Mouse (Mus musculus) hindbrain, embryonic 10.5 days (tissue): ENCODE measurements at regions not wholly inside any gene's neighbourhood (a gene's known extent, or its start where the extent isn't known, plus 50 kb on each side); places are given as distances from the start of the nearest gene placed in this dataset.

Experiments used
- DNase-seq: peaks from one replicate; pipeline ENCODE4 v3.0.0-alpha.2; 2017; ENCODE audit warnings: low spot score
- H3K27ac ChIP-seq: fragments of 300-500 bp; sonication (generic); 2 replicates; pipeline ENCODE4 v1.5.1; 2016; ENCODE audit warnings: mild to moderate bottlenecking, moderate library complexity
- H3K27me3 ChIP-seq: fragments of 300-500 bp; sonication (generic); 2 replicates; pipeline ENCODE4 v1.6.1; 2016; ENCODE audit warnings: mild to moderate bottlenecking; ENCODE audit not compliant: poor library complexity, insufficient read depth, severe bottlenecking
- H3K36me3 ChIP-seq: fragments of 300-500 bp; sonication (generic); 2 replicates; pipeline ENCODE4 v1.6.1; 2016; ENCODE audit warnings: mild to moderate bottlenecking, moderate library complexity
- H3K4me1 ChIP-seq: fragments of 300-500 bp; sonication (generic); replicated peaks from 2 replicates; pipeline ENCODE4 v1.6.1; 2016; ENCODE audit warnings: mild to moderate bottlenecking
- H3K4me3 ChIP-seq: fragments of 300-500 bp; sonication (generic); 2 replicates; pipeline ENCODE4 v1.5.1; 2016; ENCODE audit warnings: mild to moderate bottlenecking, moderate library complexity
- H3K9me3 ChIP-seq: fragments of 300-500 bp; sonication (generic); 2 replicates; pipeline ENCODE4 v1.6.1; 2016; ENCODE audit warnings: mild to moderate bottlenecking, moderate library complexity
- whole genome bisulfite sequencing: fragments of 180-500 bp; shearing (Covaris S2); methylation state at CpG from one replicate; pipeline ENCODE4 v1.1.7; 2016; 5-methylcytosine and 5-hydroxymethylcytosine counted together

DNA sequence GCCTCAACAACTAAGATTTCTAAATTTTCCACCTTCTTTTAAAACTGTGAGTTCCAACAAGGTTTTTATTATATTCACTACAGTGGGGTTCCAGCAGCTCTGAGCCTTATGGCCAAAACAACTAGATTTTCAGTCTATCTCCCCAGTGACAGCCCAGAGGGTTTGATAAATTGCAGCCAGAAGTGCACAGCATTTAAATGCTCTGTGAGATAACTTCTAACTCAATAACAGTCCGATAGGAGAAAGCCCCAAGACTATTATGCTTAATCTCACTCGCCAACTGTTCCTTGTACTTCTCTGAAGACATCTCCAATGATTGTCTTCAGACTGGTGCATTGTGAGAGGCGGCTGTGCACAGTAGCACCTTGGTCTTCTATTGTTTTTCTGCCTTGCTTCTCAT lies 2774.5 kb upstream of the Gm7489 start:
- no peaks in the 10 kb centered on the region for H3K4me1 ChIP-seq
- H3K36me3 ChIP-seq: no peaks in the 10 kb centered on the region
- no peak overlapping the region for H3K4me3 ChIP-seq
- no peak overlapping the region for H3K27ac ChIP-seq
- no peaks in the 10 kb centered on the region for H3K9me3 ChIP-seq
- DNase-seq: no peak
- H3K27me3 ChIP-seq: no peaks in the 10 kb centered on the region
- 80% methylated on average over 3 of the region's 3 CpGs for WGBS

- Histone ChIP-seq H3K4me3 (no peak overlapping the region), H3K27me3 (no peaks in the 10 kb centered on the region), H3K27ac (no peak overlapping the region), H3K4me1 (no peaks in the 10 kb centered on the region), H3K36me3 (no peaks in the 10 kb centered on the region), H3K9me3 (no peaks in the 10 kb centered on the region)
- no peak for DNase-seq
- 88% methylated on average over 2 of the region's 2 CpGs for WGBS
These were observed 2758.8 kb upstream of the Gm7489 start for GRCm38 (mm10) chr15:51125896-51126295.

- Histone ChIP-seq H3K27me3 (no peaks in the 10 kb centered on the region), H3K4me1 (no peaks in the 10 kb centered on the region), H3K36me3 (no peaks in the 10 kb centered on the region), H3K27ac (no peak overlapping the region), H3K4me3 (no peak overlapping the region), H3K9me3 (no peaks in the 10 kb centered on the region)
- 83% methylated on average over 4 of the region's 4 CpGs for WGBS
- no peak for DNase-seq
These were observed 2753.7 kb upstream of the Gm7489 start for GRCm38 (mm10) chr15:51131017-51131416.

DNA sequence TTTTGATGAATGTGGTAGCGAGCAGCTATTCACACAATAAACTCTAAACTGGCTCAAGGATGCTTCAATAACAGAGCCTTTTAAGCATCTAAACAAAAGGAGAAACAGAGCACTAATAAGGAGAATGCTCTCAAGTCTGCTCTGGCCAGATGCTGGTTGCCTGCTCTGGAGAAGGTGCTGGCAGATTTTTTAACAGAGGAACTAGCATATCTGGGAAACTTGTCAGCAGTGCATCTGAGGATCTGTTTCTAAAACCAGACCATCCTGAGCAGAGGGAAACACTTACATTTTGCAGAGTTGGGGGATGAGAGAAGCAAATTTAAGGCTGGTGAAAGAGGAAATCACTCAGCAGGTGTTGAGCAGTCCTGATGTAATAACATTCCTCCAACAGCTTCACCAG lies 2748.6 kb upstream of the Gm7489 start:
- Histone ChIP-seq H3K36me3 (no peaks in the 10 kb centered on the region), H3K4me1 (no peaks in the 10 kb centered on the region), H3K27ac (no peak overlapping the region), H3K9me3 (no peaks in the 10 kb centered on the region), H3K4me3 (no peak overlapping the region), H3K27me3 (no peaks in the 10 kb centered on the region)
- 72% methylated on average over 1 of the region's 1 CpGs for WGBS
- DNase-seq: no peak

DNA sequence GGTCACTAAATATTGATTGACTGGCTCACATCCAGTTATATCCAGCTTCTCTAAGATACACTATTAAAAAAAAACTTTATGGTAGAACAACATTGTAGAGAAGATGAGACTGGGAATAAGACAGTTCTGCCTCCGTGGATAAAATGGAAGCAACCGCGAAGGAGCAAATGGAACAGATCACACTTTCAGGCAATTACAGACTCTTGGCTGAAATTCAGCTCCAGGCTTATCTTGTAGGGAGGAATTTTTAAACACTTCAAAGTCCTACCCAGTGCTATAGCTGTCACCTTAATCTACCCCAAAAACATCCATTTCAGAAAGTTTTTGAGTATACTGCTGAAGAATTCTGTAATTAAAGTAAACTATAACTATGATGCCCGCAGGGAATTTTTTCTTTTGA lies 2745.2 kb upstream of the Gm7489 start:
- no peaks in the 10 kb centered on the region for H3K27me3 ChIP-seq
- H3K4me3 ChIP-seq: no peak overlapping the region
- H3K36me3 ChIP-seq: no peaks in the 10 kb centered on the region
- no peak overlapping the region for H3K27ac ChIP-seq
- no peaks in the 10 kb centered on the region for H3K9me3 ChIP-seq
- 87% methylated on average over 4 of the region's 4 CpGs for WGBS
- H3K4me1 ChIP-seq: no peaks in the 10 kb centered on the region
- DNase-seq: no peak

DNA sequence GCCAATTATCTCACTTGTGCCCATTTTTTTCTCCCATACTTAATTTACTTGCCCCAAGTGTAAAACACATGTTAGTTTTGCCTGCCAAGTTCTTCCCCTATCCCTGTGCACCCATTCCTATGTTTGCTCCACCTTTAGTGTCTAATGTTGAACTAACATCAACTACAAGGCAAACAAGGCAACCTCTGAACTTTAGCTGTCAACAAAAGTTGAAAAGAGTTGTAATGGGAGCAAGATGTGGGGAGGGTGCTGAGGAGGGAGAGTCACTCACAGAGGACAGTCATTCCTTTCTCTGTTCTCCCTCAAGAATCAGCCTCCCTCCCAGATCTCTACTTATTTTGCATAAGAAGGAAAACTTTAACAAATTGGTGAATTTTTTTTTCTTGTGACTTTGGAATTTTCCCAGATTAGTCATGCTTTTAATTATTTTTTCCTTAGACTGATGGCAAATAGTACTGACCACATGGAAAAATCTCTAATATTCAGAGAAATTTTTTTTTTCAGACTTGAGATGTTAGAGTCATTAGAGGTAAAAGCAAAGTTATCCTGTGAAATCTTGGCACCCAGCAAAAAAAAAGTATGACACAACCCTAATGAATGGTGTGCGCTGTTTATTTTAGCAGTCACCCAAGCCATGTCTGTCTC lies 2710.6 kb upstream of the Gm7489 start:
- no peaks in the 10 kb centered on the region for H3K36me3 ChIP-seq
- H3K4me3 ChIP-seq: no peak overlapping the region
- H3K4me1 ChIP-seq: no peaks in the 10 kb centered on the region
- WGBS: 83% methylated on average over 1 of the region's 1 CpGs
- DNase-seq: no peak
- H3K27ac ChIP-seq: no peak overlapping the region
- no peaks in the 10 kb centered on the region for H3K9me3 ChIP-seq
- no peaks in the 10 kb centered on the region for H3K27me3 ChIP-seq

DNA sequence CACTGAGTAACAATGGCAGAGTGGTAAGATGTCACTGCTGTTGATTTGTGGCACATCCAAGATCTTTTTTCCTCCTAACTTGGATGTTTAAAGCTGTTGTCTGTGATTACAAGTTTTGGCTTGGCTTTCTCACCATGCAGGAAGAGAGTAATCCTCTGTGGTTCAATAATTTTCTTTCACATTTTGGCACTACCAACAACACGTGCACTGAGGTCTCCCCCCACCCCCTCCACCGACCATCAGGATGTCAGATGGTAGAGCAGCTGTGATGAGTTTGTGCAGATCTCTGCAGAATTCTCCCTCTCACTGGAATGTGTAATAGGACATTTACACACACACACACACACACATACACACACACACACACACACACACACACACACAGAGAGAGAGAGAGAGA lies 2708.2 kb upstream of the Gm7489 start:
- 76% methylated on average over 2 of the region's 2 CpGs for WGBS
- no peak for DNase-seq
- Histone ChIP-seq H3K36me3 (no peaks in the 10 kb centered on the region), H3K4me3 (no peak overlapping the region), H3K4me1 (no peaks in the 10 kb centered on the region), H3K9me3 (no peaks in the 10 kb centered on the region), H3K27me3 (no peaks in the 10 kb centered on the region), H3K27ac (no peak overlapping the region)

DNA sequence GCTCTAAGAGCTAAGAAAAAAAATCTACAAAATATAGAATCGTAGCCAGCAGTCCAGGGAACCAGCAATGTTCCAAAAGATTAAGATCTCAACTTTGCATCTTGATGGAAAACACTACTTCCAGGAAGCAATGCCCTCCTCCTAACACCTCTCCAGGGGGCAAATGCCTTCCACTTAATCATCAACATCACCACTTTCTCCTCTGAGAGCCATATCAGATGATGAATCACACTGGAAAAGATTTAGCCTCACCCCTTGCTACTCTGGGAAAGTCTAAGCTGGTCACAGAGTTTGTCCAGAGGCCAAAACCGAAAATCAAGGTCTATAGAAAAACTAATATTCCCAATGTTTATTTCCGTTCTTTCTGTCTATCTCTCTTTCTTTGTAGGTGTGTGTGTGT lies 2695.6 kb upstream of the Gm7489 start:
- WGBS: 90% methylated on average over 3 of the region's 3 CpGs
- H3K9me3 ChIP-seq: no peaks in the 10 kb centered on the region
- H3K27ac ChIP-seq: no peak overlapping the region
- H3K4me1 ChIP-seq: no peaks in the 10 kb centered on the region
- no peak overlapping the region for H3K4me3 ChIP-seq
- no peaks in the 10 kb centered on the region for H3K36me3 ChIP-seq
- DNase-seq: no peak
- H3K27me3 ChIP-seq: no peaks in the 10 kb centered on the region

DNA sequence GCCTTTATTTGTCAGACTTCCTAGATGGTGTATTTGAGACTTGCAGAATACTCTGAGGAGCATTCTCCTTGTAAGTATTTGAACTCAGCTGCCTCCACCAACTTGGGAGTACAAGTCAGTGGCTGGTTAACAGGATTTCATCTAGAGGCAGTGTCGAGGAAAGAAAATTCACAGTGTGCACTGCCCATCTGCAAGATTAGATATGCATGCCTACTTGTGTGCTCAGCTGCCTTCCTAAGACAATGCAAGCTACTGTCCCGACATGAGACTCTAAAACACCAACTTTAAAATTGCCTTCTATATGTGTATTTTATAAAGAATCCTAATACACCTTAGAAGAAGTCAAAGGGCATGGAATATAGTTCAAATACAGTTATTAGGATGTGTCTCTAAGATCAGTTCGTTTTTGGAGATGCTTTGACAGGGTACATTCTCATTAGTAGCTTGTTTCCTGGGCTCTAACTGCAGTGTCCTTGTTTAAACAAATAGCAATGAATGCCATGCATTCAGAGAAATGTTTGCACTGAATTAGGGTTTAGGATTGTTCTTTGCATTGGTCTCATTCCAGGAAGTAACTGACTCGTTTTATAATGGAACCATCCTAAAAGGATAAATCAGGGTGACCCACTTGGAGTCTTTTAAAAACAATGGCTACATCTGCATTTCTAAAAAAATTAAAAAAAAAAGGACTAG lies 2687.1 kb upstream of the Gm7489 start:
- WGBS: 50% methylated on average over 4 of the region's 4 CpGs
- no peak for DNase-seq
- no peak overlapping the region for H3K4me3 ChIP-seq
- no peaks in the 10 kb centered on the region for H3K9me3 ChIP-seq
- H3K36me3 ChIP-seq: no peaks in the 10 kb centered on the region
- H3K4me1 ChIP-seq: no peaks in the 10 kb centered on the region
- no peak overlapping the region for H3K27ac ChIP-seq
- H3K27me3 ChIP-seq: no peaks in the 10 kb centered on the region

- WGBS: 89% methylated on average over 2 of the region's 2 CpGs
These were observed 2681.4 kb upstream of the Gm7489 start for GRCm38 (mm10) chr15:51203351-51203750.

DNA sequence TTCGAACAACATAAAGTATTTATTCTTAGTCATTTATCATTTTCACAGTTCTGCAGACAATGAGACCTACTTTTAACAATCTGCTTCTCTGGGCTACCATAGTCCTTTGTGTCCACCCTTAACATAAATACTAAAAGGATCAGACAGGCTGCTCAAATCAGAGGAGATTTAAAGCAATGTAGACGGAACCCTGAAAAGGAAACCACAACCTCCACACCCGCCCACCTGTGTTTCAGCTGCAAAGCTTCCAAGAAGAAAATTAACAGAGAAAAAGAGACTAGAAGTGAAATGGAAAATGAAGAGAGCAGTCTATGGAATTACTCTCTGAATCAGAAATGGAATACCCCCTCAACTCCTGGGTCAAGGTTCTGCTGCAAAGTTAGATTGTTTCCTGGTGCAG lies 2678.7 kb upstream of the Gm7489 start:
- no peaks in the 10 kb centered on the region for H3K27me3 ChIP-seq
- 74% methylated on average over 3 of the region's 3 CpGs for WGBS
- H3K27ac ChIP-seq: no peak overlapping the region
- H3K9me3 ChIP-seq: no peaks in the 10 kb centered on the region
- no peaks in the 10 kb centered on the region for H3K36me3 ChIP-seq
- H3K4me3 ChIP-seq: no peak overlapping the region
- no peak for DNase-seq
- no peaks in the 10 kb centered on the region for H3K4me1 ChIP-seq

More at GRCm38 (mm10) chr15:51203351-51203750, 2681.4 kb upstream of the Gm7489 start:
- H3K9me3 ChIP-seq: no peaks in the 10 kb centered on the region
- no peak for DNase-seq
- no peaks in the 10 kb centered on the region for H3K27me3 ChIP-seq
- no peaks in the 10 kb centered on the region for H3K4me1 ChIP-seq
- H3K4me3 ChIP-seq: no peak overlapping the region
- H3K27ac ChIP-seq: no peak overlapping the region
- H3K36me3 ChIP-seq: no peaks in the 10 kb centered on the region

GRCm38 (mm10) chr15:51206773-51207172 lies 2677.9 kb upstream of the Gm7489 start:
- H3K9me3 ChIP-seq: no peaks in the 10 kb centered on the region
- no peaks in the 10 kb centered on the region for H3K4me1 ChIP-seq
- DNase-seq: no peak
- no peaks in the 10 kb centered on the region for H3K36me3 ChIP-seq
- no peaks in the 10 kb centered on the region for H3K27me3 ChIP-seq
- no peak overlapping the region for H3K27ac ChIP-seq
- H3K4me3 ChIP-seq: no peak overlapping the region
- 92% methylated on average over 2 of the region's 2 CpGs for WGBS

GRCm38 (mm10) chr15:51234873-51235272 lies 2649.8 kb upstream of the Gm7489 start:
- WGBS: 80% methylated on average over 1 of the region's 1 CpGs
- Histone ChIP-seq H3K4me3 (no peak overlapping the region), H3K27me3 (no peaks in the 10 kb centered on the region), H3K4me1 (no peaks in the 10 kb centered on the region), H3K36me3 (no peaks in the 10 kb centered on the region), H3K9me3 (no peaks in the 10 kb centered on the region), H3K27ac (no peak overlapping the region)
- no peak for DNase-seq

GRCm38 (mm10) chr15:51244596-51244995 lies 2640.1 kb upstream of the Gm7489 start:
- no peak overlapping the region for H3K4me3 ChIP-seq
- H3K27ac ChIP-seq: no peak overlapping the region
- no peaks in the 10 kb centered on the region for H3K36me3 ChIP-seq
- WGBS: 95% methylated on average over 2 of the region's 2 CpGs
- DNase-seq: no peak
- no peaks in the 10 kb centered on the region for H3K4me1 ChIP-seq
- no peaks in the 10 kb centered on the region for H3K9me3 ChIP-seq
- no peaks in the 10 kb centered on the region for H3K27me3 ChIP-seq
